Mouse (Mus musculus) cerebellum, adult 11-12 months (tissue): Measurements from ENCODE around the gene Mef2b.

Experiments
- DNase-seq: peaks from one replicate; pipeline ENCODE4 v3.0.0; 2022

Mef2b gene

GRCm38 (mm10) chr8:70139026-70139857, at the start of gene Mef2b, which contains the start of the genes Rfxank and Borcs8:
Gene Mef2b (plus strand): TSS chr8:70139711.
Gene Rfxank (minus strand): TSS chr8:70139154.
Gene Borcs8 (plus strand): TSS chr8:70139499.
- peak; percentile 99 for DNase-seq

GRCm38 (mm10) chr8:70092786-70093185, 46.7 kb upstream of the Mef2b start:
- DNase-seq = no peak

GRCm38 (mm10) chr8:70099276-70099675, 40.2 kb upstream of the Mef2b start:
- DNase-seq = no peak

GRCm38 (mm10) chr8:70100241-70100640, 39.3 kb upstream of the Mef2b start:
- DNase-seq = no peak

- no peak for DNase-seq
Measured at GRCm38 (mm10) chr8:70104506-70104905, 35.0 kb upstream of the Mef2b start.

GRCm38 (mm10) chr8:70104922-70105321, 34.6 kb upstream of the Mef2b start:
- no peak for DNase-seq

GRCm38 (mm10) chr8:70110451-70110850, 29.1 kb upstream of the Mef2b start:
- no peak for DNase-seq

GRCm38 (mm10) chr8:70111192-70111795, 28.2 kb upstream of the Mef2b start:
- no peak for DNase-seq

GRCm38 (mm10) chr8:70112401-70113016, 27.0 kb upstream of the Mef2b start:
- DNase-seq = no peak

- no peak for DNase-seq
Measured at GRCm38 (mm10) chr8:70114488-70114887, 25.0 kb upstream of the Mef2b start.

- no peak for DNase-seq
Measured at GRCm38 (mm10) chr8:70114892-70115291, 24.6 kb upstream of the Mef2b start.

- DNase-seq = no peak
Measured at GRCm38 (mm10) chr8:70117611-70118010, 21.9 kb upstream of the Mef2b start.

- no peak for DNase-seq
Measured at GRCm38 (mm10) chr8:70118726-70119700, 20.5 kb upstream of the Mef2b start.

- peak; percentile 88 for DNase-seq
Measured at GRCm38 (mm10) chr8:70120667-70121066, 18.8 kb upstream of the Mef2b start, which contains the start of gene Ncan. Gene Ncan (minus strand): TSS chr8:70120873.

GRCm38 (mm10) chr8:70122863-70123262, 16.6 kb upstream of the Mef2b start:
- no peak for DNase-seq

- no peak for DNase-seq
Measured at GRCm38 (mm10) chr8:70124992-70125391, 14.5 kb upstream of the Mef2b start.

- DNase-seq = no peak
Measured at GRCm38 (mm10) chr8:70128435-70128834, 11.1 kb upstream of the Mef2b start.

GRCm38 (mm10) chr8:70129309-70129952, 10.1 kb upstream of the Mef2b start:
- peak; percentile 65 for DNase-seq

- no peak for DNase-seq
Measured at GRCm38 (mm10) chr8:70130066-70130465, 9.4 kb upstream of the Mef2b start.

GRCm38 (mm10) chr8:70131166-70131883, 8.2 kb upstream of the Mef2b start, which contains the start of gene Nr2c2ap:
Gene Nr2c2ap (plus strand): TSS chr8:70131333.
- DNase-seq = peak; percentile 82

- DNase-seq = no peak
Measured at GRCm38 (mm10) chr8:70134086-70134485, 5.4 kb upstream of the Mef2b start.
